Mouse (Mus musculus): ENCODE data around the gene Kcnd3. TPM values are rescaled to one million over a fixed set of nuclear protein-coding genes. Genes with fewer than 3 reads are reported as not detected.

Kcnd3 gene
- polyA plus RNA-seq, 2 experiments = 1.0 to 2.0 TPM

GRCm38 (mm10) chr3:105418441-105418840 lies 33.7 kb upstream of the Kcnd3 start:
- DNase-seq (ENCODE audit: low spot score) (no peak), ATAC-seq (ENCODE audit: low FRiP score, low read depth) (no peak)
- H3K9me3 ChIP-seq (ENCODE audit: control insufficient read depth, low read length) = no peaks in the 10 kb centered on the region; the same call in 1 of the 2 replicates
- H3K4me1 ChIP-seq (ENCODE audit: control insufficient read depth, insufficient read depth, low read length) = no peaks in the 10 kb centered on the region
- no peak overlapping the region for H3K27ac ChIP-seq (replicated peaks; ENCODE audit: low read depth, low read length)
- H3K27me3 ChIP-seq (ENCODE audit: control insufficient read depth, insufficient read depth, low read length) = no peaks in the 10 kb centered on the region
- H3K4me3 ChIP-seq (replicated peaks; ENCODE audit: low read length) = no peak overlapping the region
- no peaks in the 10 kb centered on the region for H3K36me3 ChIP-seq (ENCODE audit: control insufficient read depth, insufficient read depth, low read length)
- no peak overlapping the region for H3K4me2 ChIP-seq (replicated peaks; ENCODE audit: low read depth, low read length, severe bottlenecking)
- 85% methylated on average over 1 of the region's 1 CpGs for WGBS
- no peak overlapping the region for H3K9ac ChIP-seq (ENCODE audit: low read depth, low read length, severe bottlenecking)
- TF ChIP-seq POLR2A (IDR thresholded peaks at IDR 0.05; ENCODE audit: borderline replicate concordance, extremely low read depth, insufficient read depth, insufficient read length) = no peak

GRCm38 (mm10) chr3:105422391-105422790 lies 29.7 kb upstream of the Kcnd3 start:
- no peak overlapping the region for H3K27ac ChIP-seq (replicated peaks; ENCODE audit: low read depth, low read length)
- no peak overlapping the region for H3K4me2 ChIP-seq (replicated peaks; ENCODE audit: low read depth, low read length, severe bottlenecking)
- no peaks in the 10 kb centered on the region for H3K36me3 ChIP-seq (ENCODE audit: control insufficient read depth, insufficient read depth, low read length)
- DNase-seq (ENCODE audit: low spot score) (no peak), ATAC-seq (ENCODE audit: low FRiP score, low read depth) (no peak)
- no peaks in the 10 kb centered on the region for H3K4me1 ChIP-seq (ENCODE audit: control insufficient read depth, insufficient read depth, low read length)
- H3K9ac ChIP-seq (ENCODE audit: low read depth, low read length, severe bottlenecking) = no peak overlapping the region
- no peaks in the 10 kb centered on the region for H3K27me3 ChIP-seq (ENCODE audit: control insufficient read depth, insufficient read depth, low read length)
- no peaks in the 10 kb centered on the region; the same call in 1 of the 2 replicates for H3K9me3 ChIP-seq (ENCODE audit: control insufficient read depth, low read length)
- TF ChIP-seq POLR2A (IDR thresholded peaks at IDR 0.05; ENCODE audit: borderline replicate concordance, extremely low read depth, insufficient read depth, insufficient read length) = no peak
- no peak overlapping the region for H3K4me3 ChIP-seq (replicated peaks; ENCODE audit: low read length)

GRCm38 (mm10) chr3:105423427-105423826 lies 28.7 kb upstream of the Kcnd3 start:
- Histone ChIP-seq H3K27me3 (ENCODE audit: control insufficient read depth, insufficient read depth, low read length) (no peaks in the 10 kb centered on the region), H3K4me2 (replicated peaks; ENCODE audit: low read depth, low read length, severe bottlenecking) (no peak overlapping the region), H3K9ac (ENCODE audit: low read depth, low read length, severe bottlenecking) (no peak overlapping the region), H3K4me3 (replicated peaks; ENCODE audit: low read length) (no peak overlapping the region), H3K36me3 (ENCODE audit: control insufficient read depth, insufficient read depth, low read length) (no peaks in the 10 kb centered on the region), H3K9me3 (ENCODE audit: control insufficient read depth, low read length) (no peaks in the 10 kb centered on the region; the same call in 1 of the 2 replicates), H3K4me1 (ENCODE audit: control insufficient read depth, insufficient read depth, low read length) (no peaks in the 10 kb centered on the region), H3K27ac (replicated peaks; ENCODE audit: low read depth, low read length) (no peak overlapping the region)
- DNase-seq (ENCODE audit: low spot score) = no peak
- no peak for TF ChIP-seq POLR2A (IDR thresholded peaks at IDR 0.05; ENCODE audit: borderline replicate concordance, extremely low read depth, insufficient read depth, insufficient read length)
- no peak for ATAC-seq (ENCODE audit: low FRiP score, low read depth)
- 32% methylated on average over 4 of the region's 4 CpGs for WGBS

- no peak for ATAC-seq (ENCODE audit: low FRiP score, low read depth)
- Histone ChIP-seq H3K4me3 (replicated peaks; ENCODE audit: low read length) (no peak overlapping the region), H3K4me2 (replicated peaks; ENCODE audit: low read depth, low read length, severe bottlenecking) (no peak overlapping the region), H3K9me3 (ENCODE audit: control insufficient read depth, low read length) (no peaks in the 10 kb centered on the region), H3K27ac (replicated peaks; ENCODE audit: low read depth, low read length) (no peak overlapping the region), H3K4me1 (ENCODE audit: control insufficient read depth, insufficient read depth, low read length) (no peaks in the 10 kb centered on the region), H3K27me3 (ENCODE audit: control insufficient read depth, insufficient read depth, low read length) (no peaks in the 10 kb centered on the region), H3K36me3 (ENCODE audit: control insufficient read depth, insufficient read depth, low read length) (no peaks in the 10 kb centered on the region), H3K9ac (ENCODE audit: low read depth, low read length, severe bottlenecking) (no peak overlapping the region)
- DNase-seq (ENCODE audit: low spot score) = no peak
- TF ChIP-seq POLR2A (IDR thresholded peaks at IDR 0.05; ENCODE audit: borderline replicate concordance, extremely low read depth, insufficient read depth, insufficient read length) = no peak
These were observed 23.5 kb upstream of the Kcnd3 start for GRCm38 (mm10) chr3:105428586-105428985.

GRCm38 (mm10) chr3:105436383-105436782 lies 15.7 kb upstream of the Kcnd3 start:
- no peak overlapping the region for H3K9ac ChIP-seq (ENCODE audit: low read depth, low read length, severe bottlenecking)
- DNase-seq (ENCODE audit: low spot score) = no peak
- no peaks in the 10 kb centered on the region for H3K27me3 ChIP-seq (ENCODE audit: control insufficient read depth, insufficient read depth, low read length)
- ATAC-seq (ENCODE audit: low FRiP score, low read depth) = no peak
- no peak overlapping the region for H3K27ac ChIP-seq (replicated peaks; ENCODE audit: low read depth, low read length)
- no peak overlapping the region for H3K4me2 ChIP-seq (replicated peaks; ENCODE audit: low read depth, low read length, severe bottlenecking)
- no peaks in the 10 kb centered on the region for H3K4me1 ChIP-seq (ENCODE audit: control insufficient read depth, insufficient read depth, low read length)
- TF ChIP-seq POLR2A (IDR thresholded peaks at IDR 0.05; ENCODE audit: borderline replicate concordance, extremely low read depth, insufficient read depth, insufficient read length) = no peak
- H3K36me3 ChIP-seq (ENCODE audit: control insufficient read depth, insufficient read depth, low read length) = no peaks in the 10 kb centered on the region
- no peak overlapping the region for H3K4me3 ChIP-seq (replicated peaks; ENCODE audit: low read length)
- H3K9me3 ChIP-seq (ENCODE audit: control insufficient read depth, low read length) = no peaks in the 10 kb centered on the region
- 77% methylated on average over 2 of the region's 2 CpGs for whole genome bisulfite sequencing

- no peak overlapping the region for H3K9ac ChIP-seq (ENCODE audit: low read depth, low read length, severe bottlenecking)
- 81% methylated on average over 11 of the region's 11 CpGs for WGBS
These were observed 15.2 kb upstream of the Kcnd3 start for GRCm38 (mm10) chr3:105436971-105437370.

More at GRCm38 (mm10) chr3:105436971-105437370, 15.2 kb upstream of the Kcnd3 start:
- Histone ChIP-seq H3K36me3 (ENCODE audit: control insufficient read depth, insufficient read depth, low read length) (no peaks in the 10 kb centered on the region), H3K4me2 (replicated peaks; ENCODE audit: low read depth, low read length, severe bottlenecking) (no peak overlapping the region), H3K4me3 (replicated peaks; ENCODE audit: low read length) (no peak overlapping the region), H3K27me3 (ENCODE audit: control insufficient read depth, insufficient read depth, low read length) (no peaks in the 10 kb centered on the region), H3K4me1 (ENCODE audit: control insufficient read depth, insufficient read depth, low read length) (no peaks in the 10 kb centered on the region), H3K27ac (replicated peaks; ENCODE audit: low read depth, low read length) (no peak overlapping the region), H3K9me3 (ENCODE audit: control insufficient read depth, low read length) (no peaks in the 10 kb centered on the region)
- no peak for TF ChIP-seq POLR2A (IDR thresholded peaks at IDR 0.05; ENCODE audit: borderline replicate concordance, extremely low read depth, insufficient read depth, insufficient read length)
- DNase-seq (ENCODE audit: low spot score) (no peak), ATAC-seq (ENCODE audit: low FRiP score, low read depth) (no peak)

All from limb, embryonic 14.5 days (tissue).